Mouse (Mus musculus) limb, embryonic 14.5 days (tissue): ENCODE data around the gene Slc48a1. TPM values are rescaled to one million over a fixed set of nuclear protein-coding genes. Genes with fewer than 3 reads are reported as not detected.

ENCODE experiments used
- ATAC-seq: fragments of 200-750 bp; cut with Nextera tagmentation; 2 replicates; pipeline ENCODE4 v1.8.0; 2017; ENCODE audit warnings: low read depth, moderate number of reproducible peaks, moderate TSS enrichment; ENCODE audit not compliant: low FRiP score
- DNase-seq: peaks from one replicate; pipeline ENCODE4 v3.0.0-alpha.2; 2015; ENCODE audit warnings: low spot score
- H3K27ac ChIP-seq: fragments of 300-500 bp; sonication (generic); replicated peaks from 2 replicates; pipeline ENCODE4 v1.5.1; 2014; ENCODE audit warnings: low read depth, mild to moderate bottlenecking, low read length, moderate library complexity, mixed read lengths
- H3K27me3 ChIP-seq: fragments of 300-500 bp; sonication (generic); 2 replicates; pipeline ENCODE4 v1.6.1; 2014; ENCODE audit warnings: low read length, mixed read lengths; ENCODE audit not compliant: control insufficient read depth, insufficient read depth
- H3K36me3 ChIP-seq: fragments of 300-500 bp; sonication (generic); 2 replicates; pipeline ENCODE4 v1.6.1; 2014; ENCODE audit warnings: mild to moderate bottlenecking, low read length, moderate library complexity, mixed read lengths; ENCODE audit not compliant: control insufficient read depth, insufficient read depth
- H3K4me1 ChIP-seq: fragments of 300-500 bp; sonication (generic); 2 replicates; pipeline ENCODE4 v1.6.1; 2014; ENCODE audit warnings: antibody characterized with exemption, low read length, mixed read lengths; ENCODE audit not compliant: control insufficient read depth, insufficient read depth
- H3K4me2 ChIP-seq: fragments of 300-500 bp; sonication (generic); replicated peaks from 2 replicates; pipeline ENCODE4 v1.6.1; 2014; ENCODE audit warnings: low read depth, mild to moderate bottlenecking, low read length, moderate library complexity; ENCODE audit not compliant: severe bottlenecking
- H3K4me3 ChIP-seq: fragments of 300-500 bp; sonication (generic); replicated peaks from 2 replicates; pipeline ENCODE4 v1.5.1; 2014; ENCODE audit warnings: low read length
- H3K9ac ChIP-seq: fragments of 300-500 bp; sonication (generic); 2 replicates; pipeline ENCODE4 v1.6.1; 2014; ENCODE audit warnings: mild to moderate bottlenecking, low read depth, low read length, moderate library complexity; ENCODE audit not compliant: severe bottlenecking
- H3K9me3 ChIP-seq: fragments of 300-500 bp; sonication (generic); 2 replicates; pipeline ENCODE4 v1.6.1; 2016; ENCODE audit warnings: low read length; ENCODE audit not compliant: control insufficient read depth
- POLR2A ChIP-seq: fragments of 200-500 bp; IDR thresholded peaks from 2 replicates; pipeline ENCODE4 v1.8.0; 2012; ENCODE audit warnings: inconsistent platforms, mild to moderate bottlenecking, moderate library complexity, borderline replicate concordance; ENCODE audit not compliant: insufficient read depth, insufficient read length; ENCODE audit errors: extremely low read depth
- WGBS: fragments of 180-500 bp; shearing (Covaris S2); extraction: QIAGEN DNeasy Blood & Tissue Kit; methylation state at CpG from one replicate; pipeline ENCODE4 v1.1.7; 2014; 5-methylcytosine and 5-hydroxymethylcytosine counted together
- polyA plus RNA-seq, 2 experiments: library from polyadenylated mRNA; depleted of rRNA in 1 of 2; stranded (reverse) in 1 of 2; unstranded in 1 of 2; fragments of >200 nt; fragmentation: Nextera tagmentation in 1 of 2; extraction: Ambion mirVana in 1 of 2; gene quantifications; 2 replicates each; pipeline versions ENCODE4 v1.2.1 to v1.2.3; 2012 to 2014

Slc48a1 gene
- polyA plus RNA-seq, 2 experiments, result 23.4 to 46.2 TPM

DNA sequence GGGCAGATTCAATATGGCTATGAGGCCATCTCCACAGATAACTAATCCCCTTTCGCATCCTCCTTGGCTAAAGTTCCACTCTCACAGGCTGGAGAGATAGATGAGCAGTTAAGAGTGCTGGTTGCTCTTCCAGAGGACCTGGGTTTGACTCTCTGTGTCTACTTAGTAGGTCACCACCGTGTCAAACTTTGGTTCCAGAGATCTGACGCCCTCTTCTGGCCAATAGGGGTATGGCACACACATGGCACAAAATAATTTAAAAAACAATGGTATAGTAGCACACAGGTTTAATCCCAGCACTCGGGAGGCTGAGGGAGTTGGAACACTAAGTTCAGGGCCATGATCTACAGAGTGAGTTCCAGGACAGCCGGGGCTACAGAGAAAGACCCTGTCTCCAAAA lies 15.9 kb downstream of the Slc48a1 start:
- no peak for DNase-seq
- no peaks in the 10 kb centered on the region for H3K27me3 ChIP-seq
- H3K4me1 ChIP-seq, result no peaks in the 10 kb centered on the region
- H3K27ac ChIP-seq, result no peak overlapping the region
- TF ChIP-seq POLR2A, result no peak
- H3K4me3 ChIP-seq, result no peak overlapping the region
- H3K36me3 ChIP-seq, result peaks cover 80% of the 10 kb centered on the region
- WGBS, result 77% methylated on average over 5 of the region's 5 CpGs
- no peaks in the 10 kb centered on the region for H3K9me3 ChIP-seq
- ATAC-seq, result no peak
- no peak overlapping the region for H3K4me2 ChIP-seq
- H3K9ac ChIP-seq, result no peak overlapping the region

GRCm38 (mm10) chr15:97795559-97796235 lies 17.4 kb downstream of the Slc48a1 start:
- H3K4me3 ChIP-seq, result no peak overlapping the region
- TF ChIP-seq POLR2A, result no peak

GRCm38 (mm10) chr15:97796674-97797310 lies 18.5 kb downstream of the Slc48a1 start:
- 95% methylated on average over 17 of the region's 17 CpGs for WGBS
- no peak for TF ChIP-seq POLR2A
- no peak overlapping the region for H3K27ac ChIP-seq
- no peaks in the 10 kb centered on the region for H3K4me1 ChIP-seq
- DNase-seq (no peak), ATAC-seq (no peak)
- peaks cover 99% of the 10 kb centered on the region for H3K36me3 ChIP-seq
- H3K4me3 ChIP-seq, result no peak overlapping the region
- H3K9me3 ChIP-seq, result no peaks in the 10 kb centered on the region
- H3K27me3 ChIP-seq, result no peaks in the 10 kb centered on the region
- H3K4me2 ChIP-seq, result no peak overlapping the region
- no peak overlapping the region for H3K9ac ChIP-seq

More at GRCm38 (mm10) chr15:97795559-97796235, 17.4 kb downstream of the Slc48a1 start:
- Histone ChIP-seq H3K27me3 (no peaks in the 10 kb centered on the region), H3K27ac (no peak overlapping the region), H3K9me3 (no peaks in the 10 kb centered on the region), H3K4me2 (no peak overlapping the region), H3K4me1 (no peaks in the 10 kb centered on the region), H3K9ac (no peak overlapping the region), H3K36me3 (peaks cover 95% of the 10 kb centered on the region)
- WGBS, result 94% methylated on average over 10 of the region's 10 CpGs
- DNase-seq (no peak), ATAC-seq (no peak)

DNA sequence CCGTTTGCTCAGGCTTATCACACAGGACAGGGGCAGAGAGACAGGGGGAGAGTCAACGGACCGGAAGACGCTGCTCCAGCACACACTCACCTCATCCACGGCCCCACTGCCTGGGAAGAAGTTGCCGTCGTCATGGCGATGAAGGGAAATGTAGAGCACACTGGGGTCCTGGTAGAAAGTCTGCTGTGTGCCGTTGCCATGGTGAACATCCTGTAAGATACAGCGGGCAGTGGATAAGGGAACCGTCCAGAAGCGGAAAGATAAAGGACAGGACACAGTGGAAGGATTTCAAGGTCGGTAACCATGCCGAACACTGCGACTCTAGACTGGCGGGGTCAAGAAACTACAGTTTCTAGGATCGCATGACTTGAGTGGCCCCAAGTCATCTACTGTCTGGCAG lies 19.8 kb downstream of the Slc48a1 start:
- H3K4me2 ChIP-seq, result no peak overlapping the region
- no peak overlapping the region for H3K4me3 ChIP-seq
- no peak for DNase-seq
- no peak for ATAC-seq
- peaks cover 94% of the 10 kb centered on the region for H3K36me3 ChIP-seq
- H3K4me1 ChIP-seq, result no peaks in the 10 kb centered on the region
- TF ChIP-seq POLR2A, result no peak
- no peaks in the 10 kb centered on the region for H3K27me3 ChIP-seq
- no peak overlapping the region for H3K9ac ChIP-seq
- no peaks in the 10 kb centered on the region for H3K9me3 ChIP-seq
- no peak overlapping the region for H3K27ac ChIP-seq
- WGBS, result 88% methylated on average over 17 of the region's 17 CpGs

GRCm38 (mm10) chr15:97799446-97799845 lies 21.1 kb downstream of the Slc48a1 start:
- Histone ChIP-seq H3K4me2 (no peak overlapping the region), H3K4me3 (no peak overlapping the region), H3K4me1 (no peaks in the 10 kb centered on the region), H3K27me3 (no peaks in the 10 kb centered on the region), H3K36me3 (peaks cover 80% of the 10 kb centered on the region), H3K9ac (no peak overlapping the region), H3K27ac (no peak overlapping the region), H3K9me3 (no peaks in the 10 kb centered on the region)
- no peak for TF ChIP-seq POLR2A
- 91% methylated on average over 11 of the region's 11 CpGs for WGBS
- DNase-seq (no peak), ATAC-seq (no peak)
